Mouse (Mus musculus) myocyte (in vitro differentiated cells): ENCODE data around the gene Sema6d.

Source experiments
- POLR2A ChIP-seq: IDR thresholded peaks from one replicate; pipeline ENCODE4 v1.6.1; 2011; ENCODE audit warnings: low read depth, mild to moderate bottlenecking, control low read depth, moderate library complexity; ENCODE audit not compliant: insufficient read length
- SRF ChIP-seq: IDR thresholded peaks from one replicate; pipeline ENCODE4 v1.6.1; 2011; ENCODE audit warnings: low read depth; ENCODE audit not compliant: control insufficient read depth, insufficient read length
- TCF12 ChIP-seq: IDR thresholded peaks from one replicate; pipeline ENCODE4 v1.6.1; 2011; ENCODE audit warnings: mild to moderate bottlenecking, control low read depth; ENCODE audit not compliant: poor library complexity, insufficient read depth, severe bottlenecking

GRCm38 (mm10) chr2:124576053-124576452 lies 486.3 kb downstream of the Sema6d start:
- TF ChIP-seq SRF (no peak), POLR2A (no peak), TCF12 (no peak)
